Mouse (Mus musculus) lung, postnatal 10 days (tissue): ENCODE measurements around the gene Ldhc.
"Not testable (repeated sequence)": the region's sequence is repeated elsewhere in the genome, so short reads cannot be mapped to it uniquely, and the experiment has no call there.

ENCODE experiments used
- DNase-seq: peaks from one replicate; pipeline ENCODE4 v3.0.0; 2021

Ldhc gene

GRCm38 (mm10) chr7:46843576-46843975, 17.4 kb upstream of the Ldhc start:
- DNase-seq, result no peak

GRCm38 (mm10) chr7:46845211-46845977, 15.6 kb upstream of the Ldhc start:
- DNase-seq, result peak; percentile 96

- no peak for DNase-seq
Observed at GRCm38 (mm10) chr7:46845978-46846485, 15.0 kb upstream of the Ldhc start.

- DNase-seq, result peak; percentile 72
Observed at GRCm38 (mm10) chr7:46846486-46847244, 14.3 kb upstream of the Ldhc start.

GRCm38 (mm10) chr7:46849287-46849686, 11.7 kb upstream of the Ldhc start:
- no peak for DNase-seq

- DNase-seq, result no peak
Observed at GRCm38 (mm10) chr7:46851026-46851425, 10.0 kb upstream of the Ldhc start.

- DNase-seq, result no peak
Observed at GRCm38 (mm10) chr7:46852666-46853065, 8.3 kb upstream of the Ldhc start.

GRCm38 (mm10) chr7:46853365-46853764, 7.6 kb upstream of the Ldhc start:
- DNase-seq, result no peak

GRCm38 (mm10) chr7:46855866-46856560, 5.0 kb upstream of the Ldhc start:
- DNase-seq, result no peak

GRCm38 (mm10) chr7:46857436-46857835, 3.6 kb upstream of the Ldhc start:
- DNase-seq, result no peak

- no peak for DNase-seq
Observed at GRCm38 (mm10) chr7:46859031-46859430, 2.0 kb upstream of the Ldhc start.

GRCm38 (mm10) chr7:46871988-46872387, 11.0 kb downstream of the Ldhc start:
- DNase-seq, result no peak

- DNase-seq, result no peak
Observed at GRCm38 (mm10) chr7:46876841-46877240, 15.8 kb downstream of the Ldhc start.

GRCm38 (mm10) chr7:46877255-46877654, 16.3 kb downstream of the Ldhc start:
- DNase-seq, result no peak

GRCm38 (mm10) chr7:46879851-46880250, 18.8 kb downstream of the Ldhc start:
- DNase-seq, result no peak

GRCm38 (mm10) chr7:46880992-46881391, 20.0 kb downstream of the Ldhc start:
- DNase-seq, result no peak

GRCm38 (mm10) chr7:46881941-46882340, 20.9 kb downstream of the Ldhc start:
- DNase-seq, result not testable (repeated sequence)

- no peak for DNase-seq
Observed at GRCm38 (mm10) chr7:46883304-46883703, 22.3 kb downstream of the Ldhc start.

GRCm38 (mm10) chr7:46895511-46895910, 34.5 kb downstream of the Ldhc start:
- DNase-seq, result no peak

- DNase-seq, result no peak
Observed at GRCm38 (mm10) chr7:46899343-46899742, 38.3 kb downstream of the Ldhc start.

- no peak for DNase-seq
Observed at GRCm38 (mm10) chr7:46911250-46911649, 50.2 kb downstream of the Ldhc start.

- DNase-seq, result no peak
Observed at GRCm38 (mm10) chr7:46916376-46916775, 55.4 kb downstream of the Ldhc start.

- DNase-seq, result peak; percentile 15
Observed at GRCm38 (mm10) chr7:46918678-46919371, 57.8 kb downstream of the Ldhc start.
